Mouse (Mus musculus): ENCODE data around the gene Gm9936.
A peak's percentile ranks its signal among the peaks of the same experiment; 100 is the strongest.
"Not testable (repeated sequence)": the region's sequence is repeated elsewhere in the genome, so short reads cannot be mapped to it uniquely, and the experiment has no call there.

The Gm9936 gene

GRCm38 (mm10) chr5:114858582-114858981 lies at the start of gene Gm9936:
Gm9936 (minus strand) TSS chr5:114858682.
- DNase-seq = no peak

DNA sequence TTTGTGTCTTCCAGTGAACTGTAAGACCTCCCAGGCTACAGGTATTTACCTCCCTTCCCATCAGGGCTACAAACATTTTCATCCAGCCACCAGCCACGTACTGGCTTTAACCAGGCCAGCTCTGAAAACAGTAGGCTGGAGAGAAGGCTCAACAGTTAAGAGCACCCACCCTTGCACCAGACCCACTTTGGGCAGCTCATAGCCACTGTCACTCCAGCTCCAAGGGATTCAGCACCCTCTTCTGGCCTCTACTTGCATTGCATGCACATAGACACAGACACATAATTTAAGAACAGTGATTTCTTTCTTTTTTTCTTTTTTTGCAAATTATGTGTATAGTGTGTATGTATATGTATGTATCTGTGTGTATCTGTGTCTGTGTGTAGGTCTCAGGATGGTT lies 43.9 kb upstream of the Gm9936 start:
- DNase-seq = peak; percentile 32

DNA sequence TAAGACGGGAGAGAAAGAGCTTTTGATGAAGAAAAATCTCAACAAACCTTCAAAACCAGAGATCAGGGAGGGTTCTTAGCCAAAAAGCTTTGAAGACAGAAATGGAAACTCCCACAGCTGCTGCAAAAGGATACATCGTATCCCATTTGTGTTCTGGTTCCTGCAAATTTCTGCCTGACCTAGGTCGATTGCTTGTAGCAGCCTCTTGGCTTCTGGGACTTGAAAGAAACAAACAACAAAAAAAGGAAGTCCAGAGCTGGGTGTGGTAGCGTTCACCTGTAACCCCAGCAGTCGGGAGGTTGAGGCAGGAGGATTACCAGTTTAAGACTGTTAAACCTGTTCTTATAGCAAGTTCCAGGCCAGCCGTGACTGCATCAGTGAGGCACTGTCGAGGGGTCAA lies 40.4 kb upstream of the Gm9936 start:
- DNase-seq = no peak

DNA sequence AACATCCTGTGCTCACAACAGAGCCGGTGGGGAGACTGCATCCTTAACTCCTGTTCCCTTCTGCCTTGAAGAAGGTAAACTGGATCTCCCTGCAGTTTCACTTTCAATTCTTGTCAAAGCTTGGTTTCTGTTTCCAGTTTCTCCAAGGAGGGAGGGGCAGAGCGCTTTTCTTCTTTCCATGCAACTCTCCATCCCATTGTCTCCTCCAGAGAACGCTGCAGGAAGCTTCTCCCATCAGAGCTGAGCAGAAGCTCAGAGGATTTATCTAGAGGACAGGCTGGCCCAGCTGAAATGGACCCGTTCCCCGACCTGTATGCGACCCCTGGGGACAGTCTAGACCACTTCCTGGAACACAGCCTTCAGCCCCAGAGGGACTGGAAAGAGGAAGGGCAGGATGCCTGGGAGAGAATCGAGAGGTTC lies 38.9 kb upstream of the Gm9936 start:
- DNase-seq = no peak

DNA sequence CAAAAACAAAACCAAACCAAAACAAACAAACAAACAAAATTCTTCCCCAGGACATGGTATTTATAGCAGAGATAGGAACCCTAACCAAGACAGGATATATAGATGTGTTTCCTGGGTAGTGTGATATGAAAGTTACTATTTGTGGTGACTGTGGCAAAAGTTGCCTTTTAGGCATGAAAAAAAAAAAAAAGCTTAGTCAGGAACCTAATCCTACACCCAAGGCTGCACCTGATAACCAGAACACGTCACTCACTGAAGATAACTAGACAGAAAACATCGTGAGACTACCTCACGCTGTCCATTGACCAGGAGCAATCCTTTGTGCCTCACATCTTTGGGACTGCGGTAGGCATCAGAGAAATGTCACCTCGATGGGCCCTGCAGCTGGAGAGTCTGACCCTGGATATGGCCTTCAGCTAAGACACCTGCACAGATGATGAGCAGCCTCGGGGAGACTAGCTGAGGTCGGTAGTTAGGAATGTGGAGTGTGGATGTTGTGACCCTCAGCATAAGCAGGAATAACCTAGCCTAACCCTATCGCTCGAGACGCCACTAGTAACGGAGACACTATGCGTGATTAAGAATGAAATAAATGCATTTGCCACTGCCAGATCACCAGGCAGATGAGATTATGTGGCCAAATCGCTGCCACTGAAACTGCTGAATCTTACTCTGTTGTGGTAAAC lies 38.3 kb upstream of the Gm9936 start, which contains the start of gene Oasl2:
Gene Oasl2, plus strand, starts transcription at position 249 of the 686 bp plus-strand sequence.
- no peak for DNase-seq

- DNase-seq = no peak
Observed at GRCm38 (mm10) chr5:114895542-114895941, 37.1 kb upstream of the Gm9936 start.

- DNase-seq = no peak
Observed at GRCm38 (mm10) chr5:114888995-114889394, 30.5 kb upstream of the Gm9936 start.

GRCm38 (mm10) chr5:114886801-114887200 lies 28.3 kb upstream of the Gm9936 start:
- DNase-seq = no peak

- DNase-seq = no peak
Observed at GRCm38 (mm10) chr5:114883022-114883421, 24.5 kb upstream of the Gm9936 start.

GRCm38 (mm10) chr5:114882319-114882718 lies 23.8 kb upstream of the Gm9936 start:
- DNase-seq = not testable (repeated sequence)

GRCm38 (mm10) chr5:114879399-114879798 lies 20.9 kb upstream of the Gm9936 start:
- DNase-seq = no peak

- no peak for DNase-seq
Observed at GRCm38 (mm10) chr5:114877487-114877886, 19.0 kb upstream of the Gm9936 start.

- no peak for DNase-seq
Observed at GRCm38 (mm10) chr5:114876331-114876730, 17.8 kb upstream of the Gm9936 start.

DNA sequence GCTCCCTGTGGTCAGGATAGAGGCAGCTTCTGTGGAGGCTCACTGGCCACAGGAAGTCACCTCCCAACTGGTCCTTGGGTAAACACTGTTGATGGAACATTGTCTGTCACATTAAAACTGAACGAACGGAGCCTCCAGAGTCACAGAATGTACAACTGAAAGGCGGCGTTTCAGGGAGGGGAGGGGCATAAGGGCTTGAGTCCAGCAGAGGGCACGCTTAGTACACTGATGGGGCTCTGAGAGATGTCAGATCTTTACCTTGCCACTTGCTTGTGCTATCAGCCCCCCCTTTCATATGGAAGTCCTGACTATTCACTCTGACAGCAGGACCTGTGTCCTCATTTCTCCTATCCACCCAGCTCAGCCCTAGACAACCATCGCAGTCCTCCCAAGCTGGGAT lies 17.4 kb upstream of the Gm9936 start:
- DNase-seq = no peak

DNA sequence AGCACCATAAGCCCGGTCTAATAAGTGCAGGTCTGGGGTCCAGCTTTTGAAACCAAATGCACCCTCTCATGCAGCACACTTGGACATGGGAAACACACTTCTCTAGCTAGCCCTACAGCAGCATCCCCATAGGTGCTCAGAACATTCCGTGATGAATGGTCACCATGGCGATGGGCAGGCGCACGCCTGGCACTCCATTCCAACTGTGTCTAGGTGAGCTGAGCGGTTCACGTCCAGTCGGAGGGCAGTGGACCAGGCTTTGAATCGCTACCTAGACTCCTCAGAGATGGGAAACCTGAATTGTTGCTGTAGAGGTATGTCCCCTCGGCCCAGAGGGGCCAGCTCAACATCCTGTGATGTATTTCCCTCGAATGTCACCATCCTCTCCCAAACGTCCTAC lies 6.8 kb upstream of the Gm9936 start:
- no peak for DNase-seq

GRCm38 (mm10) chr5:114864813-114865212 lies 6.3 kb upstream of the Gm9936 start:
- no peak for DNase-seq

- no peak for DNase-seq
Observed at GRCm38 (mm10) chr5:114861730-114862129, 3.2 kb upstream of the Gm9936 start.

DNA sequence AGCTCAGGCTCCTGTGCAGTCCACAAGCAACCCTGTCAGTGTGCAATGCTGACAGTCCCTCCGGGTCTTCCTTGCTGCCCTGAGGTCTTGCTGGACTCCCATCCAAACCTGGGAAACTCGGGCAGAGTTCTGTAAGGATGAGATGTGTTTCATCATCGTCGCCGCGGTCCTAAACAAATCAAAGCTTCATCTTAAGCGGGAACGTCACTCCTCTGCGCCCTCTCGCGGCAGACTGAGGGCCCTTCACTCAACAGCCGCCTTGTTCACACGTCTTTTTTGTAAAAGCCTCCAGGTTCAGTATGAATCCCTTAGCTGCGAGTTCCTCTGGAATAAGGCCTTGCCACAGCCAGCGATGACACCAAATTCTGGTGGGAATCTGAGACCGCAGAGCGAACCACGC lies 771 bp upstream of the Gm9936 start:
- DNase-seq = peak; percentile 69

DNA sequence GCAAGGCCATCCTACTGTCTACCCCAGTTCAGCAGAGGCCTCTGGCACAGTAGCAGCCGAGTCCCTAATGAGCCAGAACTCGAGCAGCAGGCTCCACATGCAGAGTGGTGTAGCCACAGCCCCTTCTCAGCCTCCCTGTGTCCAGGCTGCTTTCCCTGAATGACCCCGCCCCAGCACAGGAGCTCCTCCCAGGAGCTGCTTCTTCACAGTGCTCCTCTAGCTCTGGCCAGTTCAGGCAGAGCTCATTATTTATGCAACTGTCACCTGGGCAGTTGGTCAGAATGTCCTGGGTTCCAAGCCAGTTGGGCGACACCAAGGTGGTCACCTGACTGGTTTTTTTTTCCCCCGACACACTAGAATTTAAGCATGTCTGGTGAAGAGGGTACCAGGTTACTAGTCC lies 5.1 kb downstream of the Gm9936 start, which contains the start of gene 4930519G04Rik:
Gene 4930519G04Rik, plus strand, starts transcription at position 301 of the 400 bp plus-strand sequence.
- not testable (repeated sequence) for DNase-seq

DNA sequence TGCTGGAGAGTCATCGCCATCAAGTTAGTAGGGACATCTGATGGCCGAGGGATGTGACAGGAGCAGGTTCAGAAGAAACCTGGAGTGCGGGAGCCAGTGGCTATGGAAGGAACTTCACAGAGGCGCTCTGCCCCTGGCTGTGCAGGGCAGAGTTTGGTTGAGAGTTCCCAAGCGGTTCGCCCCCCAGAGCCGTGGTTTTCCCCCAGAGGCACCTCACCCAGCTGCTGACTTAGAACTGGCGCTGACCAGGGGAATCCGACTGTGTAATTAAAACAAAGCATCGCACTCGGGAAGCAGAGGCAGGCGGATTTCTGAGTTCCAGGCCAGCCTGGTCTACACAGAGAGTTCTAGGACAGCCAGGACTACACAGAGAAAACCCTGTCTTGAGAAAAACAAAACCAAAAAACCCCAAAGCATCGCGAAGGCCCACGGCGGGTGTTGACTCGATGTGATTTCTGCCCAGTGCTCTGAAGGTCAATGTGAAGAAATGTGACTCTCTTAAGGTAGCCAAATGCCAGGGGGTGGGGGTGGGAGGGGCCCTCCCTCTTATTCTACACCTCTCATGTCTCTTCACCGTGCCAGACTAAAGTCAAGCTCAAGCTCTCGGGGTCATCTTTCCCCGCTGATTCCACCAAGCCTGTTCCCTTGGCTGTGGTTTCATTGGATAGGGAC lies 6.8 kb downstream of the Gm9936 start:
- DNase-seq = no peak

DNA sequence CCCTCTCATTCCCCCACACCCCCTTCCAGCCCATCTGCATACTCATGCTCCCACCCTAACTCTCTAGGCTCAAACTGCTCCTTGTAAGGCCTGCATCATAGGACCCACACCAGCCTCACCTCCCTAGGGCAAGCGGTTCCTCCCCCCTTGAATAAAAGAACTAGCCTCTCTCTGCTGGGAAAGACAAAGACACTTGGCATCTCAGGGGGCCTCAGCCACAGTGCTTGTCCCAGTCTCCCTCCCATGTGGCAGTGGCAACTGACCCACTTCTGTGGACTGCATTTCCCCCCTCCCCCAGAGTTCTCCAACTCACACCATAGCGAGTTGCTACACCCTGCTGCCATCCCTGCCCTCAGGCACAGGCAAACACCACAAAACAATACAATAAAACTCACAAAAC lies 14.1 kb downstream of the Gm9936 start:
- DNase-seq = not testable (repeated sequence)

- DNase-seq = no peak
Observed at GRCm38 (mm10) chr5:114842674-114843073, 15.8 kb downstream of the Gm9936 start.

GRCm38 (mm10) chr5:114842155-114842554 lies 16.3 kb downstream of the Gm9936 start:
- DNase-seq = not testable (repeated sequence)

DNA sequence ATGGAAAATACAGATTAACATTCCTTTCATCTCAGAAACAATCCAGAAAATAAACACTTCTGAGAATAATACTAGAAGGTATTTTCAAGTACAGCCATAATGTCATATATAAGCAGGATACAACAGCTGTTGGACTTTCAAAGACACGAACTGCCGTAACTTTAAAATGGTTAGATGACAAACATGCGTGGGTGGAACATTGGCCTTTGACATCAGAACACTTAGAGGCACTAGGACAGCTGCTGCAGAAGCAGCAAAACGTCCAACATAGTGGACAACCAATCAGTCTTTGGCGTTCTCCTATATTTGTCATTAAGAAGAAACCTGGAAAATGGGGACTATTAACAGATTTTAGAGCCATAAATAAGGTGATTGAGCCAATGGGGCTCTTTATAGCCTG lies 18.0 kb downstream of the Gm9936 start:
- DNase-seq = not testable (repeated sequence)

All from liver (tissue).